Mouse (Mus musculus) adipocyte (in vitro differentiated cells): ENCODE data around the gene Car10.
A peak's percentile ranks its signal among the peaks of the same experiment; 100 is the strongest.
"Not testable (repeated sequence)": the region's sequence is repeated elsewhere in the genome, so short reads cannot be mapped to it uniquely, and the experiment has no call there.

Source experiments
- DNase-seq: peaks from one replicate; pipeline ENCODE4 v3.0.0-alpha.2; 2016; ENCODE audit warnings: low spot score

Car10 gene

DNA sequence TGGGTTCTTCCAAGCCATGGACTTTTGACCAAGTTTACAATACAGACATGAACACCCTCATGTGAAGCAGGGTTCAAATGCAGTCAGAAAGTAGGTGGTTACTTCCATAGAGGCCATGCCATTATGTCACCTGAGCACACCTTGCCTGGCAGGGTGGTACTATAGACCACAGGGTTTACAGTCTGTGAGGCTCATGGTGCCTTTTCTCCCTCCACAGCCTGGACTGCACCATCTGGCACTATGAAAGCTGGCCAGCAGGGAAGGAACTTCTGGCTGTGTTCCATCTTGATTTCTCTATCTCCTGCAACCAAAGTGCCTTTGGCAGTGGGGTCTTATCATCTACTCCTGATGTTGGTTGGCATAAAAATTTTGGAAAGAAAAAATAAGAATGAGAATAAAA is 295.5 kb downstream of the Car10 start:
- not testable (repeated sequence) for DNase-seq

DNA sequence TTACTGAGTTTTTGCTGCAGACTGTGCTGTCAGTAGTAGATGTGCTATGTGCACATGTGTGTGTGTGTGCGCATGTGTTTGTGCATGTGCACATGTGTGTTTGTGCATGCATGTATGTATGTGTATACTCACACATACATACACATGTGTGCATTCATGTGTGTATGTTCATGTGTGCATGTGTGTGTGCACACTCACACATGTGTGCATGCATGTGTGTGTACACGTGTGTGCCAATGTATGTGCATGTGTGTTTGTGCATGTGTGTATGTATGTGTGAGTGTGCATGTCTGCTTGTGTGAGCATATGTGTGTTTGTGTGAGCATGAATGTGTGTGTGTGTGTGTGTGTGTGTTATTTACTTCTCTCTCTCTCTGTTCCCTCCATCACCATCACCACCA is 298.5 kb downstream of the Car10 start:
- DNase-seq, result no peak

DNA sequence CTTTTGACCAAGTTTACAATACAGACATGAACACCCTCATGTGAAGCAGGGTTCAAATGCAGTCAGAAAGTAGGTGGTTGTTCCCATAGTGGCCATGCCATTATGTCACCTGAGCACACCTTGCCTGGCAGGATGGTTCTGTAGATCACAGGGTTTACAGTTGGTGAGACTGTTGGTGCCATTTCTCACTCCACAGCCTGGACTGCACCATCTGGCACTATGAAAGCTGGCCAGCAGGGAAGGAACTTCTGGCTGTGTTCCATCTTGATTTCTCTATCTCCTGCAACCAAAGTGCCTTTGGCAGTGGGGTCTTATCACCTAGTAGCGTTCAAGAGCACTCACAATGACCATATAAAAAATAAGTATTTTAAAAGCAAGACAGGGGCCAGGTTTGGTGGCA is 303.3 kb downstream of the Car10 start:
- not testable (repeated sequence) for DNase-seq

DNA sequence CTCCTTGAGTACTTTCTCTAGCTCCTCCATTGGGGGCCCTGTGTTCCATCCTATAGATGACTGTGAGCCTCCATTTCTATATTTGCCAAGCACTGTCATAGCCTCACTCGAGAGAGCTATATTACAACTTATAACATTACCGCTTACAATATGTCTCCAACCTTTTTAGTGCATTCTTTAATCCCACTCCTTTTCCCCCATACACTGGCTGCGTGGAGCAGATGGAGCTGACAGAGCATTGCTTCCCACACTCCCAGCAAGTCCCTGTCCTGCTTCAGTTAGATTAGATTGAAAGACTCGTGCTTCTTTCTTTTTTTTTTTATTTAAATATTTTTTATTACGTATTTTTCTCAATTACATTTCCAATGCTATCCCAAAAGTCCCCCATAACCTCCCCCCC is 310.2 kb downstream of the Car10 start:
- no peak for DNase-seq

DNA sequence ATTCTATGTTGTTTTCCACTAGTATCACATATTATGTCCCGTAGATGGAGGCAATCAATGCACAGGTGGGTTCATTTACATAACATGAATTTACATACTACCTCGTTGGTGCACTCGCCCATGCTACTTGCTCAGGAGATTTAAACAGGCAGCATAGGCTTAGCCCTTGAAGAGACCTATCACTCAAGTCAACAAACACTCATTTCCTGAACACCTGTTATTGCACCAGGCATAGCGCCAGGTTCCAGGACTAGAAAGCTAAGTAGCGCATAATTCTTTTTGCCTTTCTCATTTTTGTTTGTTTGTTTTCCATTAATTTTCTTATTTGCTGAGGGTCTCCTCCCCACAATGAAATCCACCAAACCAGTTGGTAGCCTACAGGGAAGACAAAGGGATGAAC is 333.7 kb downstream of the Car10 start:
- no peak for DNase-seq

DNA sequence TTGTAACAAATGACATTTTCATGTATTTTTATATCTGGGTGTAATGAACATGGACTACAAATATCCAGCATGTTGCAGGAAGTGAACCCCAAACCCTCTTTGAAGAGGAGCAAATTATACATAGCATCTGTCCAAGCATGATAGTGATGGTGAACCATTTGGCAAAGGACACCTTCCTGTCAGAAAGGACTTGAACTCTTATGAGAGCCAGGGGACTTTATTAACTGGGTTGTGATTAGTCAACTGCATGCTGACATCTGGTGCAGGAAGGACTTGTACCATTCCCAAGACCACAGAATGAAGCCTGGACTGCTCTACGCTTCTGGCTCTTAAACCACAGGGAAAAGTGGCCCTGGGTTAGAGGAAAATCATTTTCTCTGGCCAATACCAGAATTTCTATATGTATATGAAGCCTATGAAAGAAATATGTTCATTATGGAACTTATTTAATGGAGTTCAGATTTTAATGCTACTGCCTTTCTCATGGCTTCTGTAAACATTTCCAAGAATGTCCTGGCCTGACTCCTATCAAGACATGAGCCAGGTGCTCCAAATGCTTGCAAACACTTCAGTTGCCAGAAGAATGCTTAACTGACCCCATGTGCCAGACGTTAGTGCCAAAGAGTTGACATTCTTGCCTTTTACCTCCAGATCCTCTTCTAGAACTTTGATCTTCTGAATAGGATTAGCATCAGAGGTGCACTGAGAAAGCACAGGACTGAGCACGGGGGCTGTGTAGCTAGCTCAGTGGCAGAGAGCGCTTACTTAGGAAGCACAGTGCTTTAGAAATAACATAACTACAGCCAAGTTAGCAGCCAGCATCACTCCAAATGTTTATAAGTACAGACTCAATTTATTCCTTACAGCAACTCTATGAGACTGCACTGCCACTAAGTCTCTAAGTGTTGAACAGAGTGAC is 337.4 kb downstream of the Car10 start:
- no peak for DNase-seq

DNA sequence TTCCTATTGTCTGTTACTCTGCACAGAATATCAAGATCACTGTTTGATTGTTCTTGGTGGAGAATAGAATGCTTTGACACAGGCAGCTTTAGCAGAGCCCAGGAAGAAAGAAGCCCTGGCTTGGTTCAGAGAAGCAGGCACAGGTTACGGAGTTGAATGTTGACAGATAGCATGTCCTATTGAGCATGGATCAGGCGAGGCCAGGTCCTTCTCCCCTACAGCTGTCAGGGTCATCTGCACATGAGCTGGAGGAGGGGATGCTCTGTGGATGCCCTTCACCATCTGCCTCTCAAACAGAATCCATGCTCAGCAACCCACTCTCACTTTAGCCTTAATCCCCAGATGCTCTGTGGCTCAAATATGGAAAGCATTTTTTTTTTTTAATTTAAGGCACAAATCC is 339.1 kb downstream of the Car10 start:
- DNase-seq, result no peak

DNA sequence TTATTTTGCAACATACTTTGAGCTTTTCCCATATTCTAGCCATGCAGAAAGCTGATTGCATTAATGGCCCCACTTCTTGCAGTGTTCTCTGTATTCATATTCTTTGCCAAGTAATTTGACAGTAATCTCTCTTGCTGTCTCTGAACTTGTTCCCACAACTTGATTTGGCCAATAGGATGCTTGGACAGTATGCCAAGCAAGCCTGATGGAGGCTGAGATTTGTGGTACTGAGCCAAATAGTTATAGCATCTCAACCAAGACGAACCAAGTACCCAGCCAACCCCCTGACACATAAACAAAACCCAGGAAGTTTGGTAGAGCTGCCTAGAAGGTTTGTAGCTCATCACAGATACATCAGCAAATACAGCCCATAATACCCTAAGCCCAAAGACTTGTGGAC is 342.6 kb downstream of the Car10 start:
- DNase-seq, result no peak

DNA sequence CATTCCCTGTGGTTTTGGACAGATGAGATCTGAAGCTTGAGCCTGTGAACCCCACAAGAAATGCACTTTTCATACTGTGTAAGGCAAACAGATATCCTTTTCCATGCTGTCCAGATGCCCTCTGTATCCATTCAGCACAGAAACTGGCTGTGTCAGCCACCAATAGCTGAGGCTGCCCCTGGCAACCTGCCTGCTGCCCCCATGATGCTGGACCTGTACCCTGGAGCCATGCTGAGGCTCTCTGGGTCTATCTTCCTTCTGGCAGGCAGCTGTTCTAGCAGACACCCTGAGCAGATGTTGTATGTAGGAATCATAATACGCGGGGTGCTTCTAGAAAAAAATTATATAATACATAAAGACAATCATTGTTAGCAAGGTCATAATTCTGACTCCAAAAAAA is 345.9 kb downstream of the Car10 start:
- DNase-seq, result no peak

DNA sequence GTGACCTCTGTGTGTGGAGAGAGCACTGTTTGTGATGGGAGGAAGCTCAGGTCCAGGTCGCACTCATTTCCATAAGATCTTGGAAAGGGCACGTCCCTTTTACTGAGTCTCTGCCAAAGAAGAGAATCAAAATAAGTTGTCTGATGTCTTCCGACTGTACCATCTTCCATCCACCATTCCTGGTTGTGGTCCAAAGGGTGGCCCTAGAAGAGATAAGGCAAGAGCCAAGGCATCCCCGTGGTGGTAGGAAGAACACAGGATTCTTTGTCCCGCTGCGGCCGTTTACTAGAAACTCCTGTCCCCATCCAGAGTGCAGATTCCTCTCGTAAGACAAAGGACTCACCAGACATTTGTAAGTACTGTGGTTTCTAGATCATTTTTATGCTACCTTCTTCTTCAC is 346.9 kb downstream of the Car10 start:
- DNase-seq, result no peak

DNA sequence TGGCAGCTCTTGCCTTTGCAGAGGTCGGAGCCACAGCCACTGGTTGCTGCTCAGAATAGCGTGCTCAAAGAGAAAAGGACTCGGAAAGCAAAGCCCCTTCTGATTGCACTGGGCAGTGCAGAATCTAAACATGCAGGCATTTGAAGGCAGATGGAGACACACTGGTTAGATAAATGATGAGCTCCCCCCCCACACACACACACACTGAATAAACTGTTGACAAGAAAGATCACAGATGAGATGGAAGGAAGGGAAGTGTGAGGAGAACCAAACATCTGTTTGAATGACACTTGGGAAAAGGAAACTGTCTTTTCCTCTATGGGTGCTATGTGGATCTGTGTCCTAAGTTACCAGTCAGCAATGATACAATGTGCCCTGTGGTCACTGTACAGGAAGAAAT is 349.7 kb downstream of the Car10 start:
- no peak for DNase-seq

DNA sequence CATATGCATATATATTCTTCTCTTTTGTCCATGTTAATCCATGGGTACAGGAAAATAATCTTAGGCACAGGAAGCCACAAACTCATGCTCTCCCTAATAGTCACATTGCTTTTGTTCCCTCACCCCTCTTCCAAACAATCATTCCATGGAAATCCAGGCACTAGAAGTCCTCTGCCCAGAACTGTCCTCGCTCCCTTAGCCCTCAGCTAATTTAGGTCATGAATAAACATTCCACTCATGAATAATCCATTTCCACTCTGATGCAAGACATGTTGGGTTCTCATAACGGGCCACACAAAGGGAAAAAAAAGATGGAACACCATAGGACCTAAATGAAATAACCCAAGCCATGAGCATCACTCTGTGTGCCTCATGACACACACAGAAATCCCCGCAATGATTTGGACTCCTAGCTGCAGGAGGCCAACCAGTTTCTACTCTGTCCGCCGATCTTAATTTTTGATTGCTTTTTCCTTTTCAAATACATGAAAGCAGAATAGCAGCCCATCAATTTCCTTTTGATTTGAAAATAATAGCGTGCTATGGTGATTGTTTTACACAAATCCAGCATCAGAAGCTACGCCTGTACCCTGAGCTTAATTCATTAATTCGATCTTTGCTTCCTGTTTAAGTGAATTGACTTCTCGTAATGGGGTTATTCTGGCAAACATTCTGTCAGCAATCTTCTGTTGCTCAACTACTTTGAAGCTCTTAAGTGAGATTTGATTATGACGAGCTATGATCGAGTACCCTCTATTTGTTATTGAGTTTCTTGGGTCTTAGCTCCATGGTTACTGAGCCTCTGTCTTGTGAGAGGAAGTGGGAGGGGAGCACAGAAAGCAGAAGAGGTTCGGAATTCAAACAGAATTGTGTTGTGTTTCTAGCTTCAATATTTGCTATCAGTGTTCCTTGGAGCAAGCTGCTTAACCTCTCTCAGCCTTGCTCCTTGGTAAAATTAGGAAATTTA is 350.7 kb downstream of the Car10 start:
- DNase-seq, result no peak

DNA sequence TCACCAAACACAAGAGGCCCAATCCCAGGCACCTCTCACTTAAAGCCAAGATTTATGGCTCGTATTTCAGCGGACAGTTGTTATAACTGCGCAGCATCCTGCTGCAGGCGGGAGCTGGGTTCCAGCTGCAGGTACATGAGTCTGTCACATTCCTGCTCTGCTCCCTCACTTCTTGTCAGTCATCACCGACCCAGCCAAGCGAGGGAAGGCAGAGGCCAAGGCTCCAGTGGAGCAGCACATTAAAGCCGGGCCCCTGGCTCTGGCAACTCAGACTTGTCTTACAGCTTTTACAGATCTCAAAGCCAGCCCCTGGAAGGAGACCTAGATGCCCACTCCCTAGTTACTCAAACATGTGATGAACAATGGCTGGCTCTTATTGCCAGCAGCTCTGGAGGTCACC is 352.7 kb downstream of the Car10 start:
- no peak for DNase-seq

DNA sequence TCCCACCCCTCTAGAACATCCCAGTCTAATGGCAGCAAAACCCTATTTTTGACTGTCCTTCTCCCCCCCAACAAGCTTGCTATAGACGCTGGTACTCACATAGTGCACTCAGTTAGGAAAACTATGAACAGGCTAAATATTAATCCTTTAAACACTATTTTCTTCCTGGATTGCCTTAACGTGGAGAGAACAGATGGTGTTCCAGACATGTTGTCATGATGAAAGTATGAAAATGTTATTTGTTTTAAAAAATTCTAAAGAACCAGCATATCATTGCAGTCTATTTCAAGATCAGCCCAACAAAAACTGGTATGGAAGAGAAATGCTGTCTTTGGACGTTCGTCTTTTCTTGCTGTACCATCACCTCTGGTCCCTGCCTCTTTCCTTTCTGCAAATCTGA is 368.4 kb downstream of the Car10 start:
- no peak for DNase-seq

DNA sequence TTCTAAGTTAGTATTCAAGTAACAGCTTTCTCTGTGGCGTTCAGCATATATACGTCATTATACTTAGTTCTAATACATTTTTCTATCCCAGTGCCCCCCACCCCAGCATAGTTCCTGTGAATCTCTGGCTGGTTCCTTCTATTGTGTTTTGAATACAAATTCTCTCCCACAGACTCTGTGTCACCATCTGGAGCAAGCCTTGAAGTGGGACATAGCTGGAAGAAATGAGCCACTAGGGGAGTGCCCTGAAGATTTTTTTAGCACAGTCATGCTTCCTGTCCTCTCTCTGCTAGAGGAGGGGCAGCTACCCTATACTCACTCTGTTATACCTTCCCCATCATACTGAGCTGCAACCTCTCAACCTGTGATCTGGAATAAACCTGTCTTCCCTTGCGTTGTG is 369.9 kb downstream of the Car10 start:
- DNase-seq, result no peak

DNA sequence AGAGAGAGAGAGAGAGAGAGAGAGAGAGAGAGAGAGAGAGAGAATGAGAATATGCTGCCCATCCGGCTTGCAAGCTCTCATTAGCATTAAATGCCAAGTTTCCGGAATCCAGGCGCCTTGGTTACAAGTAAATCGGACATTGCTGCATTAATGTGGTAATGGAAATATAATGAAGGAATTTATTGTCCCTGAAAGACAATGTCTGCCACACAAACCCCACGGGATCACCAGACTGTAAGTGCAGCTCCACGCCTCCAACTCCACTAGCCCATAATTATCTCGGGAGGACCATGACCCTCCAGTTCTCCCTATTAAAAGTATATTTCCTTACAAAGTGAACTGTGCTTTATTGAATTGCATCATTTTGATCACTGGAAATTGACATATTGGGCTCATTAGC is 372.9 kb downstream of the Car10 start:
- DNase-seq, result no peak

DNA sequence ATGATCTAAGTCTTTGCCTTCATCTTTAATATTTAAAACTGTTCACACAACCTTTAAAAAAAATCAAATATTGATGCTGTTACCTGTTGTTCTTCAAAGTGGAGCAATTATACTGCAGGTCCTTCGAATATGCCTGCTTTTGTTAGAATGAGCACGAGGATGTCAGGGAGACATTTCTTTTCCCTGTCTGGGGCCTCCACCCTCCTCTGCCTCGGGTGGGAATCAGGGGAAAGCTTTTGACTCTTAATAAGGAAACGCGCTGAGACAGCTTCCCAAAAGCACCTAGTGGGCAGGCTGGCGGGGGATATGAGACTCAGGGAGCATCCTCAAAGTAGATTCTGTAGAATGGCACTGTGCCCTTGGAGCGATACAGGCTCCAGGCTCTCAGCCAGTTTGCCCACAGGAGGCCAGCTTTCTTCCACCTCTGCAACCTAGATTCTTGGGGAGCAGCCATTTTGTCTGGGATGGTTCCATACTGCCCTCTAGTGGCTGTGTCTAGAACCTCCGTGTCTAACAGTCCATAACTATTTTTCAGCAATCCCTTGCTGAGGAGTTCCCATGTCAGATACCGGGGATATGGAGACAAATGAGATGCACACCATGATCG is 373.8 kb downstream of the Car10 start:
- DNase-seq, result peak; percentile 34

DNA sequence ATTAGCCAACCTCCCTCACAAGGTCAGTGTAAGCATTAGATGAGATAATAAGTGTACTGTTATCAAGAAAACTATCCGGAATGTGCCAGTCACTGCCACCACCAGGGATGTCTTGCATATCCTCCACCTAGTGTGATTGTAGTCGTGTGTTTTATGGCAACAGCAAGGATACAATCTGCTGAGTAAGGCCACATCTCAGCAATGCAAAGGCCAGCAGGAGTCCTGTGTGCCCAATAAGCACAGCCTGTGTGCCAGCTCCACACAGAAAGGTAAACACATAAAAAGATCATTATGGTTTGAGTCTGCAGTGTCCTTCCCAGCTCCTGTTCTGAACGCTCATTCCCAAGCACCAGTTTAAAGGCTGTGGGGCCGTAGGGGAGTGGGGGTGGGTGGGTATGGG is 386.8 kb downstream of the Car10 start:
- no peak for DNase-seq

DNA sequence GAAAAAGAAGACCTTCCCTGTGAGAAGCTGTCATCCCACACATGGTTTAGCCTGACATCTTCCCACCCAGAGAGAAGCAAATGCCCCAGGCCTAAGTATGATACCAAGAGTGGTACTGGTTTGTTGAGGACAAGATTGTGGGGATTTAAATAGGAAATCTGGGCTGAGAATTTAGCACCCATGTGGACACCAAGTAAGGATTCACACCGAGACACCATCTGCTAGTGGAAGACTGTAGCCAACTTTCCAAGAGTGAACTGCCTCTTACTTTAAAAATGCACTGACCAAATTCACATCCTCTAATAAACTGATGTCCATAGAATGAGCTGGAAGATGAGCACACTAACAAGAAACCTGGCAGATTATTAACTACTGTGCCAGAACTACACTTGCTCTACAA is 389.2 kb downstream of the Car10 start:
- no peak for DNase-seq

DNA sequence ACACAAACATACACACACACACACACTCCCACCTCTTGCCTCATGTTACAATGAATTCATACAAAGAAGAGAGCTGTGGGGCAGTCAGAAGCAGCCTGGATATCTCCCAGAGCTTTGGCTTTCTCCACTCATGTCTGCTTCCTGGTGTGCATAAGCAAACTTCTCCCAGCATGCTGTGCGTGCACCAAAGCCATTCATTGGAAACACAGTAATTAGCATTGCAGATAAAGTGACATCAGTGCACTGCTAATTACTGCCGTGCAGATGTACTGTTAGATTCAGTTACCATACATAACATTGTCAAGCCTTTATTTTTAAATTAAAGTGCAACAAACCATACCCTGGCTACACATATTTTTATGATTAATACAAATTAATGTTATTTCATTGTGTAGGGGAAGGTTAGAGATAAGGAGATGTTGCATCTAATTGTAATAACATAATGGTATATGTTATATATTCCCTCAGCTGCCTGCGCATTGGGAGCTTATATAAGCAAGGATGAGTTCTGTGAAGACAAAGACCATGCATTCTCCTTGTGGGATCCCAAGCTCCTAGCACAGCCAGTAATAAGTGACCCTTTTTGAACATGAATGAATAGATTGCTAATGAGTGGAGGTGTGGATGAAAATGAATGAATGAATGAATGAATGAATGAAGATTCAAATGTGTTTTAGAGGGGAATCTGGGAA is 390.2 kb downstream of the Car10 start:
- DNase-seq, result no peak

DNA sequence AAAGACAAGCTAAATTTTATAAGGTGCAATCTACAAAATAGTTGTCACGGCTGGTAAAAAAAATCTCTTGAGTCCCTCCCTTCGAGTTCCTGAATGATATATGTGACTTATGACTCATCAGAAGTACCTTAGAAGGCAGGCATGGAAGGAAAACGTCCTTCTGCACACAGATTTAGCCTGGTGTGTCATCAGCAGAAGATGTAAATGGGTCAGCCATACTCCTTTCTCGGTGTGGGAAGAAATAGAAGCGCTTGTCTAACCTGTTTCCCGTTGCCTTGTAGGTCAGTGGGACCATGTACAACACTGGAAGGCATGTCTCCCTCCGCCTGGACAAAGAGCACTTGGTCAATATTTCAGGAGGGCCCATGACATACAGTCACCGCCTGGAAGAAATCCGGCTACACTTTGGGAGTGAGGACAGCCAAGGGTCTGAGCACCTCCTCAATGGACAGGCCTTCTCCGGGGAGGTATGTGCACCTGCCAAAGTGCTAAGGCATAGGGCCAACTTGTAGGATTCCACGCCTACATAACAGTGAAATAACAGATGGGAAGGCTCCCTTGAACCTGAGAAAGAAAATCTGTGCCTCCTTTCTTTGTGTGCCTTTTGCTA is 392.5 kb downstream of the Car10 start:
- DNase-seq, result no peak

DNA sequence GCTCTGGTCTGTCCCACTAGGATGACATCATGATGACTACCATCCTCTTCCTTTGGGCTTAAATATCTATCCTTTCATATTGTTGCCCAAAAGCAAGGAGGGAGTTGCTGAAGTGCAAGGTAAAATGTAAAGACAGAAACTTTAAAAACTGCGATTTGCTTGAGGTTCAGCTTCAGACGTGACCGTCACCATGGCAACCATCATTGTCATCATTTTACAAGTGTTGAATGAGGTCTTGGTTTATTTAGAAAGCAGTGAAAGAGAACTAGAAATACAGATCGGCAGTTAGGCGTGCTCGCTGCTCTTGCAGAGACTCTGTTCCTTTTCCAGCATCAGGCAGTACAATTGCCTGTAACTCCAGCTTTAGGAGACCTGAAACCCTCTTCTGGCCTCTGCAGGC is 400.1 kb downstream of the Car10 start:
- no peak for DNase-seq
